Mouse (Mus musculus): ENCODE measurements around the gene Tmtc2. TPM values are rescaled to one million over a fixed set of nuclear protein-coding genes. Genes with fewer than 3 reads are reported as not detected.
"Not testable (repeated sequence)": the region's sequence is repeated elsewhere in the genome, so short reads cannot be mapped to it uniquely, and the experiment has no call there.

Gene Tmtc2
- polyA plus RNA-seq, 1 experiment from 2014 or later: 6.9 TPM

- no peaks in the 10 kb centered on the region for H3K9me3 ChIP-seq
- WGBS: 87% methylated on average over 7 of the region's 7 CpGs
- no peak overlapping the region for H3K27ac ChIP-seq
- no peaks in the 10 kb centered on the region for H3K27me3 ChIP-seq (ENCODE audit: insufficient read depth, poor library complexity, severe bottlenecking)
- no peak overlapping the region for H3K4me3 ChIP-seq
- H3K4me1 ChIP-seq: no peaks in the 10 kb centered on the region
- H3K36me3 ChIP-seq: no peaks in the 10 kb centered on the region
- no peak for DNase-seq (ENCODE audit: low spot score)
Measured at GRCm38 (mm10) chr10:105287064-105287463, 287.2 kb downstream of the Tmtc2 start.

GRCm38 (mm10) chr10:105286221-105286620 is 288.0 kb downstream of the Tmtc2 start:
- DNase-seq (ENCODE audit: low spot score): no peak
- Histone ChIP-seq H3K4me1 (no peaks in the 10 kb centered on the region), H3K4me3 (no peak overlapping the region), H3K27ac (no peak overlapping the region), H3K36me3 (no peaks in the 10 kb centered on the region), H3K27me3 (ENCODE audit: insufficient read depth, poor library complexity, severe bottlenecking) (no peaks in the 10 kb centered on the region), H3K9me3 (no peaks in the 10 kb centered on the region)
- 72% methylated on average over 2 of the region's 2 CpGs for WGBS

- no peak overlapping the region for H3K4me3 ChIP-seq
- WGBS: 82% methylated on average over 6 of the region's 6 CpGs
- H3K36me3 ChIP-seq: no peaks in the 10 kb centered on the region
- no peak overlapping the region for H3K27ac ChIP-seq
- no peaks in the 10 kb centered on the region for H3K4me1 ChIP-seq
- H3K9me3 ChIP-seq: no peaks in the 10 kb centered on the region
- no peak for DNase-seq (ENCODE audit: low spot score)
- no peaks in the 10 kb centered on the region for H3K27me3 ChIP-seq (ENCODE audit: insufficient read depth, poor library complexity, severe bottlenecking)
Measured at GRCm38 (mm10) chr10:105284171-105284570, 290.1 kb downstream of the Tmtc2 start.

- H3K4me3 ChIP-seq: no peak overlapping the region
- no peaks in the 10 kb centered on the region for H3K36me3 ChIP-seq
- WGBS: 81% methylated on average over 3 of the region's 3 CpGs
- H3K9me3 ChIP-seq: no peaks in the 10 kb centered on the region
- no peak overlapping the region for H3K27ac ChIP-seq
- no peaks in the 10 kb centered on the region for H3K27me3 ChIP-seq (ENCODE audit: insufficient read depth, poor library complexity, severe bottlenecking)
- no peaks in the 10 kb centered on the region for H3K4me1 ChIP-seq
- DNase-seq (ENCODE audit: low spot score): no peak
Measured at GRCm38 (mm10) chr10:105280933-105281332, 293.3 kb downstream of the Tmtc2 start.

- Histone ChIP-seq H3K36me3 (no peaks in the 10 kb centered on the region), H3K27me3 (ENCODE audit: insufficient read depth, poor library complexity, severe bottlenecking) (no peaks in the 10 kb centered on the region), H3K4me1 (no peaks in the 10 kb centered on the region), H3K4me3 (no peak overlapping the region), H3K27ac (no peak overlapping the region), H3K9me3 (no peaks in the 10 kb centered on the region)
- WGBS: 60% methylated on average over 3 of the region's 3 CpGs
- DNase-seq (ENCODE audit: low spot score): no peak
Measured at GRCm38 (mm10) chr10:105260053-105260452, 314.2 kb downstream of the Tmtc2 start.

GRCm38 (mm10) chr10:105238291-105238690 is 336.0 kb downstream of the Tmtc2 start:
- DNase-seq (ENCODE audit: low spot score): peak; percentile 90
- H3K4me3 ChIP-seq; H3K36me3 ChIP-seq; H3K9me3 ChIP-seq; H3K27me3 ChIP-seq (ENCODE audit: insufficient read depth, poor library complexity, severe bottlenecking); H3K27ac ChIP-seq; H3K4me1 ChIP-seq: not testable (repeated sequence)
- 77% methylated on average over 22 of the region's 22 CpGs for WGBS

DNA sequence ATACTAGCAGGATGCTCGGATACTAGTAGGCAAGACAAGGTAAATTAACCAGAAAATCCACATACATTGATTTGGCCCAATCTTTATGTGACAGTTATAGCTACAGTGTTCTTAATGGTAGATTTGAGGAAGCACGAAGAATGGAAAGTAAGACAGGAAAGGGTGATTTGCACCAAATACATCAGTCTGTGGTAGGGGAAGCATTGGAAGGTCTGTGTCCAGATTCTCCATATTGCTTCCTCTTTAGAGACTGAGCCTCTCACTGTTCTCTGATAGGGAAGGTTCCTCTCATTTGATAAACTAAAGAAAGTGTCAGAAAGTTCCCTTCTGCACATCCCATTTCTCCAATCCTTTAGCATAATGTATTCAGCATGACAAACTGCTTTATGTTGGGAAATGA is 341.4 kb downstream of the Tmtc2 start:
- Histone ChIP-seq H3K4me3 (no peak overlapping the region), H3K27ac (no peak overlapping the region), H3K4me1 (0 out of 2 replicates have a peak, but pooled peaks cover under 1% of the 10 kb centered on the region), H3K27me3 (ENCODE audit: insufficient read depth, poor library complexity, severe bottlenecking) (no peaks in the 10 kb centered on the region), H3K36me3 (no peaks in the 10 kb centered on the region), H3K9me3 (no peaks in the 10 kb centered on the region)
- DNase-seq (ENCODE audit: low spot score): no peak
- 75% methylated on average over 2 of the region's 2 CpGs for WGBS

GRCm38 (mm10) chr10:105230416-105230815 is 343.8 kb downstream of the Tmtc2 start:
- 82% methylated on average over 7 of the region's 7 CpGs for WGBS
- H3K27me3 ChIP-seq (ENCODE audit: insufficient read depth, poor library complexity, severe bottlenecking): no peaks in the 10 kb centered on the region

DNA sequence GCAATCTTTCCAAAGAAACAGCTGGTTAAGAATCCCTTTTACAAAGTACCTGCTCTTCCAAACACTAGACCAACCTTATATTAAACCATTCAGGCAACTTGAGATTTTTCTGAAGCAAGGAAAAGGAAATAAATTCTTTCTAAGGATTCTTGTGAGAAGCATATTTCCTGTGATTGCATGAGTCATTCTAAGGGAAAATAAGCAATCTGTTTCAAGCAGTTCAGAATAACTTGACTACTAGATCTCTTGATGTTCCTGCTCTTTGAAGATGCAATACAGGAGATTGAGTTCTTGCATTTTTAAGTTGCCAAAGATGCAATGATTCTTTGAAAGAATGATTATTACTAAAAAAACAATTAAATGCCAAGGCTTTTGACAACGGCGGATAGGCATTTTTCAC is 345.6 kb downstream of the Tmtc2 start:
- H3K4me1 ChIP-seq: 0 out of 2 replicates have a peak, but pooled peaks cover 5% of the 10 kb centered on the region
- WGBS: 80% methylated on average over 2 of the region's 2 CpGs
- no peak overlapping the region for H3K27ac ChIP-seq
- no peaks in the 10 kb centered on the region for H3K27me3 ChIP-seq (ENCODE audit: insufficient read depth, poor library complexity, severe bottlenecking)
- no peaks in the 10 kb centered on the region for H3K9me3 ChIP-seq
- H3K4me3 ChIP-seq: no peak overlapping the region
- no peaks in the 10 kb centered on the region for H3K36me3 ChIP-seq
- no peak for DNase-seq (ENCODE audit: low spot score)

More at GRCm38 (mm10) chr10:105230416-105230815, 343.8 kb downstream of the Tmtc2 start:
- H3K9me3 ChIP-seq: no peaks in the 10 kb centered on the region
- no peaks in the 10 kb centered on the region for H3K36me3 ChIP-seq
- H3K4me3 ChIP-seq: no peak overlapping the region
- H3K4me1 ChIP-seq: 0 out of 2 replicates have a peak, but pooled peaks cover 5% of the 10 kb centered on the region
- DNase-seq (ENCODE audit: low spot score): no peak
- no peak overlapping the region for H3K27ac ChIP-seq

- Histone ChIP-seq H3K4me1 (0 out of 2 replicates have a peak, but pooled peaks cover 5% of the 10 kb centered on the region), H3K27ac (no peak overlapping the region), H3K36me3 (no peaks in the 10 kb centered on the region), H3K9me3 (no peaks in the 10 kb centered on the region), H3K27me3 (ENCODE audit: insufficient read depth, poor library complexity, severe bottlenecking) (no peaks in the 10 kb centered on the region), H3K4me3 (no peak overlapping the region)
- 57% methylated on average over 5 of the region's 5 CpGs for WGBS
- no peak for DNase-seq (ENCODE audit: low spot score)
Measured at GRCm38 (mm10) chr10:105227631-105228030, 346.6 kb downstream of the Tmtc2 start.

DNA sequence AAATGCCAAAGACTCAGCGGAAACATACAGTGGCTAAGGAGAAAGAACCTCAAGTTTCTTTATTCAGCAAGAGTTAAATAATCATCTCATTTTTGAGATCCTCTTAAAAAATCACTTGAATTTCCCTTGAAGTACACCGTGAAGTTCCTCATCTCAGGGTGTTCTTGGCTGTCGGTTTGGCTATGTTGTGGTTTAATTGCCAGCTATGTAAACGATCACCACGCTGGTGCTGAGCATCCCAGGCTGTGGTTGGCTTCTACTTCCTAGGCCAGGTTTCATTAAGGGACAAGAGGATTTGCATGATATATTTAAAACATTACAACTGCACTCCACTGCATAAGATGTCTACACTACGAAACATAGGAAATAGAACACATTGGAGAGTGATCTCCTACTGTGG is 348.5 kb downstream of the Tmtc2 start:
- H3K4me3 ChIP-seq: no peak overlapping the region
- H3K36me3 ChIP-seq: no peaks in the 10 kb centered on the region
- 0 out of 2 replicates have a peak, but pooled peaks cover 5% of the 10 kb centered on the region for H3K4me1 ChIP-seq
- no peak overlapping the region for H3K27ac ChIP-seq
- H3K27me3 ChIP-seq (ENCODE audit: insufficient read depth, poor library complexity, severe bottlenecking): no peaks in the 10 kb centered on the region
- WGBS: 83% methylated on average over 6 of the region's 6 CpGs
- no peak for DNase-seq (ENCODE audit: low spot score)
- H3K9me3 ChIP-seq: no peaks in the 10 kb centered on the region

DNA sequence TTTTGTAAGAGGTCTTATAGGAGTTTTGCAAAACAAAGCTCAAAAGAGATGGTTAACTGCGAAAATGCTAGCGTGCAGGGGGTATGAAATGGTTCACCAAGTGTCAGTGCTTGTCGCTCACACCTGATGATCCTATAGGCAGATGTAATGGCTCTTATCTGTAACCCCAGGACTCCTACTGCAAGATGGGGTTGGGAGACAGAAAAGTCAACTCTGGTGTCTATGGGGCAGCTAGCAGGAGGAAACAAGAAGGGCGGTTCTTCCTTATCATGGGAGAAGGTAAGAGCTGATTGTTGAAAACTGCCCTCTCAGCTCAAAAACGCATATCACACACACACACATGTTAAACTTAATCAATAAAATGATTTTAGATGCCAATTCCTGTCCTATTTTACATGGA is 351.3 kb downstream of the Tmtc2 start:
- no peak overlapping the region for H3K4me3 ChIP-seq
- H3K27me3 ChIP-seq (ENCODE audit: insufficient read depth, poor library complexity, severe bottlenecking): no peaks in the 10 kb centered on the region
- no peak overlapping the region for H3K27ac ChIP-seq
- 42% methylated on average over 5 of the region's 5 CpGs for WGBS
- 0 out of 2 replicates have a peak, but pooled peaks cover 5% of the 10 kb centered on the region for H3K4me1 ChIP-seq
- H3K36me3 ChIP-seq: no peaks in the 10 kb centered on the region
- no peaks in the 10 kb centered on the region for H3K9me3 ChIP-seq
- DNase-seq (ENCODE audit: low spot score): no peak

DNA sequence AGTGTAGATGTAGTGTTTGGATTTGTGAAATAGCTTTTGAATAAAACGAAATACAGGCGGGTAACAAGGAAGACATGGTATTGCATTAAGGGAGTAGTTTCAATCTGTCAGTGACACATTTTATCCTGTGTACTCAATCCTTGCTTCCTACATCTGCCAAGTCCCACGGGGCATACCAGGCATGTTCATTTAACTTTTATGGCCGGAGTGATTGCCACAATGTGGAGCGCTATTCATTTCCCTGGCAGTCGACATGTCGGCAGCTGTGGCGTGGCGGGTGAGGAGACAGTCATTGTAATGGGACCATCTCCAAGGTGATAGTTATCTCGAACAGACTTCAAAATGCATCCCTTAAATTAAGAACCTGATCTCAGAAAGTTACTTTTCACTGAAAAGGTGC is 372.8 kb downstream of the Tmtc2 start:
- H3K9me3 ChIP-seq: no peaks in the 10 kb centered on the region
- no peaks in the 10 kb centered on the region for H3K4me1 ChIP-seq
- H3K4me3 ChIP-seq: no peak overlapping the region
- no peak for DNase-seq (ENCODE audit: low spot score)
- H3K27ac ChIP-seq: no peak overlapping the region
- 88% methylated on average over 10 of the region's 10 CpGs for WGBS
- no peaks in the 10 kb centered on the region for H3K36me3 ChIP-seq
- H3K27me3 ChIP-seq (ENCODE audit: insufficient read depth, poor library complexity, severe bottlenecking): no peaks in the 10 kb centered on the region

- H3K4me1 ChIP-seq: no peaks in the 10 kb centered on the region
- H3K9me3 ChIP-seq: no peaks in the 10 kb centered on the region
- DNase-seq (ENCODE audit: low spot score): no peak
- no peak overlapping the region for H3K27ac ChIP-seq
- no peaks in the 10 kb centered on the region for H3K27me3 ChIP-seq (ENCODE audit: insufficient read depth, poor library complexity, severe bottlenecking)
- no peak overlapping the region for H3K4me3 ChIP-seq
- WGBS: 87% methylated on average over 2 of the region's 2 CpGs
- H3K36me3 ChIP-seq: no peaks in the 10 kb centered on the region
Measured at GRCm38 (mm10) chr10:105200678-105201077, 373.6 kb downstream of the Tmtc2 start.

All from heart, embryonic 10.5 days (tissue).